Mouse (Mus musculus): Measurements from ENCODE around the gene Ctdspl2.

DNA sequence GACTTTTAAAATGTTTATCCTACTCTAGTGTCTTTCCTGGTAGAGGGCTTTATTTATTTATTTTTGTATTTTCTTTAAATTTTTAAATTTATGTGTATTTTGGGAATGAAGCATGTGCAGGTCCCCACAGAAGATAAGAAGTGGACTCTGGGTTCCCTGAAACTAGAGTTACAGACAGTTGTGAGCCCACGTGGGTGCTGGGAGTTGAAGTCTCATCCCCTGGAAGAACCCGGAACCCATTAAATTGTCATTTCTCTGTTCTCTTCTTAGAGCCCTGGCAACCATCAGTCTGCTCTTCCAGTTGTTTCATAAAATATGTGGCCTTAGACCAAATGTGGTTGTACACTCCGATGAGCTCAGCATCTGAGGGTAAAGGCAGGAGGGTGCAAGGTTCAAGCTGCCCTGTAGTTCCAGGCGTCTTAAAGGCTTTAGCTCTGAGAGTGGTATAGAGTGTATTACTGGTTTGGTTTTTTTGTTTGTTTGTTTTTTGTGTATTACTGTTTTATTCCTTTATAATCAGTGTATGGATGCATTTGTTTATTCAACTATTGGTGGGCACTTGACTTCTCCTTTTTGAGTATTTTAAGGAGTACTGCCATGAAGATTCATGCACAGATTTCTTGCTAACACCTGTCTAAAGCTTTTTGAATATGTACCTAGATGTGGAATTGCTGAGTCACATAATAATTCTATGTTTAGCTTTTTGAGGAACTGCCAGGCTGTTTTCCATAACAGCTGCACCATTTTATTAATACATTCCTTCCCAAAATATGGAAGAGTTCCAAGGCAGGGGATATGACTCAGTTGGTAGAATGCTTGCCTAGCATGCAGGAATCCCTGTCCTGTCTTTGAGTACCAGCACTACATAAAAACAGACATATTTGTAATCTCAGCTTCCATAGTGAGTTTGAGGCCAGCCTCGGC, 39.5 kb upstream of the Ctdspl2 start:
- TF ChIP-seq POLR2A (IDR thresholded peaks at IDR 0.05; ENCODE audit: borderline replicate concordance, extremely low read depth, low read depth, low read length) (no peak), CTCF (IDR thresholded peaks at IDR 0.05; ENCODE audit: insufficient read depth, low read length) (no peak)
